Mouse (Mus musculus): Measurements from ENCODE around the gene Slc50a1. TPM values are rescaled to one million over a fixed set of nuclear protein-coding genes. Genes with fewer than 3 reads are reported as not detected.
A peak's percentile ranks its signal among the peaks of the same experiment; 100 is the strongest.

Slc50a1 gene
- polyA plus RNA-seq, 1 experiment from 2014 or later = 22.2 TPM

- 63% methylated on average over 6 of the region's 6 CpGs for WGBS (ENCODE audit: insufficient replicate concordance)
- no peak for ATAC-seq (ENCODE audit: low read depth)
- H3K9me3 ChIP-seq (replicated peaks; ENCODE audit: control insufficient read depth, low read length) = no peaks in the 10 kb centered on the region
- H3K4me3 ChIP-seq (ENCODE audit: low read depth, low read length) = no peak overlapping the region
- no peak overlapping the region for H3K27ac ChIP-seq (ENCODE audit: low read length)
- H3K4me1 ChIP-seq (ENCODE audit: control insufficient read depth, low read depth, low read length) = peaks cover 9% of the 10 kb centered on the region
- peaks cover 27% of the 10 kb centered on the region for H3K27me3 ChIP-seq (ENCODE audit: control insufficient read depth, insufficient read depth, low read depth, low read length)
- no peak overlapping the region for H3K9ac ChIP-seq (ENCODE audit: low read depth, low read length)
- no peak overlapping the region for H3K4me2 ChIP-seq (ENCODE audit: low read depth, low read length)
- H3K36me3 ChIP-seq (ENCODE audit: control insufficient read depth, insufficient read depth) = no peaks in the 10 kb centered on the region
These were observed 37.8 kb downstream of the Slc50a1 start for GRCm38 (mm10) chr3:89232614-89233013.

- ATAC-seq (ENCODE audit: low read depth) = no peak
- peaks cover 15% of the 10 kb centered on the region for H3K4me1 ChIP-seq (ENCODE audit: control insufficient read depth, low read depth, low read length)
- WGBS (ENCODE audit: insufficient replicate concordance) = 60% methylated on average over 16 of the region's 16 CpGs
- no peaks in the 10 kb centered on the region for H3K9me3 ChIP-seq (replicated peaks; ENCODE audit: control insufficient read depth, low read length)
- H3K27me3 ChIP-seq (ENCODE audit: control insufficient read depth, insufficient read depth, low read depth, low read length) = peaks cover 35% of the 10 kb centered on the region
- H3K27ac ChIP-seq (ENCODE audit: low read length) = no peak overlapping the region
- no peak overlapping the region for H3K4me2 ChIP-seq (ENCODE audit: low read depth, low read length)
- no peaks in the 10 kb centered on the region for H3K36me3 ChIP-seq (ENCODE audit: control insufficient read depth, insufficient read depth)
- no peak overlapping the region for H3K9ac ChIP-seq (ENCODE audit: low read depth, low read length)
- no peak overlapping the region for H3K4me3 ChIP-seq (ENCODE audit: low read depth, low read length)
These were observed 38.5 kb downstream of the Slc50a1 start for GRCm38 (mm10) chr3:89231772-89232275.

- Histone ChIP-seq H3K27me3 (ENCODE audit: control insufficient read depth, insufficient read depth, low read depth, low read length) (peaks cover 40% of the 10 kb centered on the region), H3K4me3 (ENCODE audit: low read depth, low read length) (no peak overlapping the region)
- WGBS (ENCODE audit: insufficient replicate concordance) = 23% methylated on average over 7 of the region's 7 CpGs
These were observed 39.0 kb downstream of the Slc50a1 start for GRCm38 (mm10) chr3:89231345-89231744.

GRCm38 (mm10) chr3:89230561-89230960 lies 39.8 kb downstream of the Slc50a1 start:
- Histone ChIP-seq H3K4me3 (ENCODE audit: low read depth, low read length) (no peak overlapping the region), H3K4me1 (ENCODE audit: control insufficient read depth, low read depth, low read length) (peaks cover 15% of the 10 kb centered on the region), H3K36me3 (ENCODE audit: control insufficient read depth, insufficient read depth) (no peaks in the 10 kb centered on the region), H3K4me2 (ENCODE audit: low read depth, low read length) (no peak overlapping the region), H3K27ac (ENCODE audit: low read length) (no peak overlapping the region), H3K9ac (ENCODE audit: low read depth, low read length) (no peak overlapping the region), H3K27me3 (ENCODE audit: control insufficient read depth, insufficient read depth, low read depth, low read length) (peaks cover 47% of the 10 kb centered on the region), H3K9me3 (replicated peaks; ENCODE audit: control insufficient read depth, low read length) (no peaks in the 10 kb centered on the region)
- 53% methylated on average over 2 of the region's 2 CpGs for WGBS (ENCODE audit: insufficient replicate concordance)
- ATAC-seq (ENCODE audit: low read depth) = no peak

More at GRCm38 (mm10) chr3:89231345-89231744, 39.0 kb downstream of the Slc50a1 start:
- ATAC-seq (ENCODE audit: low read depth) = no peak
- Histone ChIP-seq H3K4me2 (ENCODE audit: low read depth, low read length) (no peak overlapping the region), H3K4me1 (ENCODE audit: control insufficient read depth, low read depth, low read length) (peaks cover 15% of the 10 kb centered on the region), H3K9me3 (replicated peaks; ENCODE audit: control insufficient read depth, low read length) (no peaks in the 10 kb centered on the region), H3K27ac (ENCODE audit: low read length) (no peak overlapping the region), H3K9ac (ENCODE audit: low read depth, low read length) (no peak overlapping the region), H3K36me3 (ENCODE audit: control insufficient read depth, insufficient read depth) (no peaks in the 10 kb centered on the region)

- no peak overlapping the region for H3K27ac ChIP-seq (ENCODE audit: low read length)
- peaks cover 15% of the 10 kb centered on the region for H3K4me1 ChIP-seq (ENCODE audit: control insufficient read depth, low read depth, low read length)
These were observed 41.1 kb downstream of the Slc50a1 start for GRCm38 (mm10) chr3:89229276-89229675.

GRCm38 (mm10) chr3:89228836-89229235 lies 41.5 kb downstream of the Slc50a1 start, which contains the start of gene Muc1:
Gene Muc1 (plus strand): TSS chr3:89229057.
- Histone ChIP-seq H3K36me3 (ENCODE audit: control insufficient read depth, insufficient read depth) (no peaks in the 10 kb centered on the region), H3K4me2 (ENCODE audit: low read depth, low read length) (peak within 1 kb of the TSS; percentile 74), H3K9me3 (replicated peaks; ENCODE audit: control insufficient read depth, low read length) (no peaks in the 10 kb centered on the region), H3K9ac (ENCODE audit: low read depth, low read length) (no peak within 1 kb of the TSS), H3K27ac (ENCODE audit: low read length) (no peak within 1 kb of the TSS), H3K4me1 (ENCODE audit: control insufficient read depth, low read depth, low read length) (peaks cover 15% of the 10 kb centered on the region), H3K4me3 (ENCODE audit: low read depth, low read length) (peak within 1 kb of the TSS; percentile 57), H3K27me3 (ENCODE audit: control insufficient read depth, insufficient read depth, low read depth, low read length) (peaks cover 51% of the 10 kb centered on the region)
- WGBS (ENCODE audit: insufficient replicate concordance) = 32% methylated on average over 10 of the region's 10 CpGs
- no peak for ATAC-seq (ENCODE audit: low read depth)

More at GRCm38 (mm10) chr3:89229276-89229675, 41.1 kb downstream of the Slc50a1 start:
- peaks cover 51% of the 10 kb centered on the region for H3K27me3 ChIP-seq (ENCODE audit: control insufficient read depth, insufficient read depth, low read depth, low read length)
- H3K9me3 ChIP-seq (replicated peaks; ENCODE audit: control insufficient read depth, low read length) = no peaks in the 10 kb centered on the region
- H3K4me3 ChIP-seq (ENCODE audit: low read depth, low read length) = no peak overlapping the region
- H3K4me2 ChIP-seq (ENCODE audit: low read depth, low read length) = no peak overlapping the region
- H3K9ac ChIP-seq (ENCODE audit: low read depth, low read length) = no peak overlapping the region
- 66% methylated on average over 4 of the region's 4 CpGs for WGBS (ENCODE audit: insufficient replicate concordance)
- H3K36me3 ChIP-seq (ENCODE audit: control insufficient read depth, insufficient read depth) = no peaks in the 10 kb centered on the region
- no peak for ATAC-seq (ENCODE audit: low read depth)

- peak; percentile 49 for ATAC-seq (ENCODE audit: low read depth)
- Histone ChIP-seq H3K4me1 (ENCODE audit: control insufficient read depth, low read depth, low read length) (peaks cover 15% of the 10 kb centered on the region), H3K36me3 (ENCODE audit: control insufficient read depth, insufficient read depth) (no peaks in the 10 kb centered on the region), H3K27ac (ENCODE audit: low read length) (no peak overlapping the region), H3K9ac (ENCODE audit: low read depth, low read length) (no peak overlapping the region), H3K9me3 (replicated peaks; ENCODE audit: control insufficient read depth, low read length) (no peaks in the 10 kb centered on the region), H3K27me3 (ENCODE audit: control insufficient read depth, insufficient read depth, low read depth, low read length) (peaks cover 51% of the 10 kb centered on the region), H3K4me3 (ENCODE audit: low read depth, low read length) (peak overlapping the region; percentile 57), H3K4me2 (ENCODE audit: low read depth, low read length) (peak overlapping the region; percentile 74)
- under 1% methylated on average over 20 of the region's 20 CpGs for WGBS (ENCODE audit: insufficient replicate concordance)
These were observed 42.2 kb downstream of the Slc50a1 start for GRCm38 (mm10) chr3:89228180-89228549.

GRCm38 (mm10) chr3:89227307-89228179 lies 42.8 kb downstream of the Slc50a1 start:
- H3K9me3 ChIP-seq (replicated peaks; ENCODE audit: control insufficient read depth, low read length) = no peaks in the 10 kb centered on the region
- peak overlapping the region; percentile 74 for H3K4me2 ChIP-seq (ENCODE audit: low read depth, low read length)
- H3K4me3 ChIP-seq (ENCODE audit: low read depth, low read length) = peak overlapping the region; percentile 57
- H3K36me3 ChIP-seq (ENCODE audit: control insufficient read depth, insufficient read depth) = no peaks in the 10 kb centered on the region
- peaks cover 15% of the 10 kb centered on the region for H3K4me1 ChIP-seq (ENCODE audit: control insufficient read depth, low read depth, low read length)
- 4% methylated on average over 41 of the region's 41 CpGs for WGBS (ENCODE audit: insufficient replicate concordance)
- no peak overlapping the region for H3K9ac ChIP-seq (ENCODE audit: low read depth, low read length)
- ATAC-seq (ENCODE audit: low read depth) = peak; percentile 39; the same call in 1 of the 2 replicates
- H3K27me3 ChIP-seq (ENCODE audit: control insufficient read depth, insufficient read depth, low read depth, low read length) = peaks cover 51% of the 10 kb centered on the region
- H3K27ac ChIP-seq (ENCODE audit: low read length) = no peak overlapping the region

GRCm38 (mm10) chr3:89226900-89227299 lies 43.5 kb downstream of the Slc50a1 start, which contains the start of gene Mtx1:
Gene Mtx1 (minus strand): TSS chr3:89227088.
- Histone ChIP-seq H3K4me2 (ENCODE audit: low read depth, low read length) (peak within 1 kb of the TSS; percentile 74), H3K27me3 (ENCODE audit: control insufficient read depth, insufficient read depth, low read depth, low read length) (peaks cover 51% of the 10 kb centered on the region), H3K27ac (ENCODE audit: low read length) (no peak within 1 kb of the TSS), H3K9me3 (replicated peaks; ENCODE audit: control insufficient read depth, low read length) (no peaks in the 10 kb centered on the region), H3K9ac (ENCODE audit: low read depth, low read length) (no peak within 1 kb of the TSS), H3K4me1 (ENCODE audit: control insufficient read depth, low read depth, low read length) (peaks cover 15% of the 10 kb centered on the region), H3K36me3 (ENCODE audit: control insufficient read depth, insufficient read depth) (no peaks in the 10 kb centered on the region), H3K4me3 (ENCODE audit: low read depth, low read length) (peak within 1 kb of the TSS; percentile 15; the same call in 1 of the 2 replicates)
- ATAC-seq (ENCODE audit: low read depth) = no peak; the same call in 1 of the 2 replicates
- WGBS (ENCODE audit: insufficient replicate concordance) = 9% methylated on average over 21 of the region's 21 CpGs

All from liver, embryonic 16.5 days (tissue).